Mouse (Mus musculus) kidney, embryonic 16.5 days (tissue): ENCODE results near the gene Klhl7. TPM values are rescaled to one million over a fixed set of nuclear protein-coding genes. Genes with fewer than 3 reads are reported as not detected.

Experiments
- ATAC-seq: fragments of 200-750 bp; cut with Nextera tagmentation; 2 replicates; pipeline ENCODE4 v1.8.0; 2017; ENCODE audit warnings: moderate TSS enrichment; ENCODE audit not compliant: low FRiP score, low TSS enrichment
- H3K27ac ChIP-seq: fragments of 300-500 bp; sonication (generic); 2 replicates; pipeline ENCODE4 v1.5.1; 2014; ENCODE audit warnings: low read length
- H3K27me3 ChIP-seq: fragments of 300-500 bp; sonication (generic); 2 replicates; pipeline ENCODE4 v1.6.1; 2014; ENCODE audit warnings: low read length, control low read depth, mixed read lengths; ENCODE audit not compliant: insufficient read depth
- H3K36me3 ChIP-seq: fragments of 300-500 bp; sonication (generic); 2 replicates; pipeline ENCODE4 v1.6.1; 2014; ENCODE audit warnings: low read length, control low read depth, mixed read lengths; ENCODE audit not compliant: insufficient read depth
- H3K4me1 ChIP-seq: fragments of 300-500 bp; sonication (generic); 2 replicates; pipeline ENCODE4 v1.6.1; 2014; ENCODE audit warnings: low read length, control low read depth, mixed read lengths; ENCODE audit not compliant: insufficient read depth
- H3K4me2 ChIP-seq: fragments of 300-500 bp; sonication (generic); replicated peaks from 2 replicates; pipeline ENCODE4 v1.6.1; 2014; ENCODE audit warnings: low read depth, low read length
- H3K4me3 ChIP-seq: fragments of 300-500 bp; sonication (generic); 2 replicates; pipeline ENCODE4 v1.5.1; 2014; ENCODE audit warnings: mild to moderate bottlenecking, low read length
- H3K9ac ChIP-seq: fragments of 300-500 bp; sonication (generic); replicated peaks from 2 replicates; pipeline ENCODE4 v1.6.1; 2014; ENCODE audit warnings: low read length
- H3K9me3 ChIP-seq: fragments of 300-500 bp; sonication (generic); 2 replicates; pipeline ENCODE4 v1.6.1; 2016; ENCODE audit warnings: low read length, control low read depth
- WGBS: fragments of 180-500 bp; shearing (Covaris S2); extraction: QIAGEN DNeasy Blood & Tissue Kit; methylation state at CpG from one replicate; pipeline ENCODE4 v1.1.7; 2014; 5-methylcytosine and 5-hydroxymethylcytosine counted together
- polyA plus RNA-seq: library from polyadenylated mRNA; unstranded; fragments of >200 nt; fragmentation: Nextera tagmentation; extraction: Ambion mirVana; gene quantifications from 2 replicates; pipeline ENCODE4 v1.2.1, GENCODE M21; 2015

Klhl7 gene
- polyA plus RNA-seq, 1 experiment from 2014 or later = 46.0 TPM

DNA sequence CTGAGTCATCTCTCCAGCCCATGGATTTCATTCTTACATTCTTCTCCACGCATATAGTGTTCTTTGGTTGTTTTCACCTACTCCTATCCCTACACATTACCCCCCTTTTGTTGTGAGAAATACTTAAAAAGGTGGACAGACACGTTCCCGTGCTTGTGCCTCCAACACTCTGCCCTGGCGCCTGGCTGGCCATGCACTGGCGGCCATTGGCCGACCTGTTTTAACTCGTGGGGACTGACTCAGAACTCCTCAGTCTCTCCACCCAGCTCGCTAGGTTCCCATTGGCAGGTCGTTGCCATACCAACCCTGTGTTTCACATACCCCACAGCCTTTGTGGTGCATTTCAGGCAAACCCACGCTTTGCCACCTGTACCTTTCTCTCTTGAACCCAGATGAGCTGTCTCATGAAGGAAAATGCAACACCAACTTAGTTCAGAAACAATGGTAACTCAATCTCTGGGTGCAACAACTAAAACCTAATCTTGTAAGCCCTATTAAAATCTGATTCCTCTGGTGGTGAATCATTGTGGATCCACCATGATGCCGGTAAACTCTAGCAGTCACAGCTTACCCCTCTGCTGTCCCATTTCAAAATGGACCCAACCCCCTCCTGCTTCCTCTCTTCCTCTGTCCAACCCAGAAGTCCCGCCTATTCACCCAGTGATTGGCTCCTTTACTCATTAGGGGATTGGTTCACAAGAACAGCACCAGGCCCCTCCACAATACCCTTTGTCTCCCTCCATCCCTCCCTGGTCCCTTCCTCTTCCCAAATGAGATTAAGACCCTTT is 11.9 kb downstream of the Klhl7 start:
- H3K27ac ChIP-seq = no peak overlapping the region
- no peak overlapping the region for H3K4me2 ChIP-seq
- no peak for ATAC-seq
- no peak overlapping the region for H3K9ac ChIP-seq
- H3K27me3 ChIP-seq = no peaks in the 10 kb centered on the region
- 85% methylated on average over 12 of the region's 12 CpGs for WGBS
- no peaks in the 10 kb centered on the region for H3K9me3 ChIP-seq
- no peaks in the 10 kb centered on the region for H3K4me1 ChIP-seq
- H3K36me3 ChIP-seq = no peaks in the 10 kb centered on the region
- H3K4me3 ChIP-seq = no peak overlapping the region

DNA sequence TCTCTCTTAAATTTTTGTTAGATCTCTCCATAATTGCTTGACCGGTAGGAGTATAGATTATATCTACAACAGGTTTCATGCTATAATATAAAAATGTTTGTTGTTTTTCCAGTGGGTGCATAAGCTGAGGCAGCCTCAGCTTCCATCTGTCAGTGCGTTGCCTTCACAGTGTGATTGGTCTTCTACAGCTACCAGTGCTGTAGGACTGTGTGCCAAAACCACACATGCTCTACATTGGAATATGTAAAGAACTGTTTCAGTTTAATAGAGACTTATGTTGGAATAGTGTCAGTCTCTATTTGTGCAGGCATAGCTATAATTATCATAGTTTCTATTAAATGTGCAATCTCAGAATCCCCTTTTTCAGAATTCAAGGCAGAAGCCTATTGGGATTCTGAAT is 21.8 kb downstream of the Klhl7 start:
- H3K4me1 ChIP-seq = no peaks in the 10 kb centered on the region
- H3K27ac ChIP-seq = no peak overlapping the region
- 95% methylated on average over 2 of the region's 2 CpGs for WGBS
- no peaks in the 10 kb centered on the region for H3K9me3 ChIP-seq
- H3K27me3 ChIP-seq = no peaks in the 10 kb centered on the region
- peaks cover 2% of the 10 kb centered on the region; the same call in 1 of the 2 replicates for H3K36me3 ChIP-seq
- no peak overlapping the region for H3K9ac ChIP-seq
- no peak for ATAC-seq
- no peak overlapping the region for H3K4me2 ChIP-seq
- H3K4me3 ChIP-seq = no peak overlapping the region

GRCm38 (mm10) chr5:24124175-24124574 is 23.8 kb downstream of the Klhl7 start:
- H3K27me3 ChIP-seq = no peaks in the 10 kb centered on the region
- 0 out of 2 replicates have a peak, but pooled peaks cover 4% of the 10 kb centered on the region for H3K36me3 ChIP-seq
- H3K4me3 ChIP-seq = no peak overlapping the region
- ATAC-seq = no peak
- H3K4me1 ChIP-seq = no peaks in the 10 kb centered on the region
- no peaks in the 10 kb centered on the region for H3K9me3 ChIP-seq
- H3K9ac ChIP-seq = no peak overlapping the region
- no peak overlapping the region for H3K27ac ChIP-seq
- no peak overlapping the region for H3K4me2 ChIP-seq
- 84% methylated on average over 1 of the region's 1 CpGs for WGBS

DNA sequence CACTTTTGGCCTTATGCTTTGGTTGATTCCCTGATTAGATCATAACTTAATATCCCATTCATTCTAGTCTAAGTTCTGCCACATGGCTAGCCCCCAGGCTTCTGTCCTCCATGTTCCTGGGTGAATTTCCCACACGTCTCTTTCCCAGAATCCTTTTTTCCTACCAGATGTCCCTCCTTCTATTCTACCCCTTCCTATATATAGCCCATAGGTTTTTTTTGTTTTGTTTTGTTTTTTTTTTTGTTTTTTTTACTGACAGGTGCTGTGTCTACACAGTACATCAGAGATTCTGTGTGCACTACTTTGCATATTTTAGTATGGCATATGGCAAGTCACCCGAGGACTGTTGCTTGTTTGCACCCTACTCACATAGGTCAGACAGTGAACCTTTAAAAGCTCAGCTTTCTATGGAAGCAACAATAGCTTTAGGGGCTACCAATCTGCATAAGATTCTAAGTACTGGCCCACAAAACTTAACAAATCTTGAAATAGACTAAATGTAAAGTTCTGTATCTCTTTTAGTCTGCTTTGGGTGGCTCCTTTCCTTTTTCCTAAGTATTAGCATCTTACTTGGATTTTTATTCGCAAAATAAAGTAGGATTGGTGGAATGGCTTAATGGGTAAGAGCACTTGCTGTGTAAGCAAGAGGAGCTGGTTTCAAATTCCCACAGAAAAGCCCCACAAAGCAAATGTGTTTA is 24.3 kb downstream of the Klhl7 start:
- ATAC-seq = no peak
- H3K9ac ChIP-seq = no peak overlapping the region
- H3K4me1 ChIP-seq = no peaks in the 10 kb centered on the region
- H3K4me3 ChIP-seq = no peak overlapping the region
- no peak overlapping the region for H3K27ac ChIP-seq
- H3K36me3 ChIP-seq = 0 out of 2 replicates have a peak, but pooled peaks cover 4% of the 10 kb centered on the region
- no peak overlapping the region for H3K4me2 ChIP-seq
- no peaks in the 10 kb centered on the region for H3K9me3 ChIP-seq
- 75% methylated on average over 3 of the region's 3 CpGs for WGBS
- H3K27me3 ChIP-seq = no peaks in the 10 kb centered on the region

GRCm38 (mm10) chr5:24125910-24126636 is 25.7 kb downstream of the Klhl7 start:
- H3K9ac ChIP-seq = no peak overlapping the region

DNA sequence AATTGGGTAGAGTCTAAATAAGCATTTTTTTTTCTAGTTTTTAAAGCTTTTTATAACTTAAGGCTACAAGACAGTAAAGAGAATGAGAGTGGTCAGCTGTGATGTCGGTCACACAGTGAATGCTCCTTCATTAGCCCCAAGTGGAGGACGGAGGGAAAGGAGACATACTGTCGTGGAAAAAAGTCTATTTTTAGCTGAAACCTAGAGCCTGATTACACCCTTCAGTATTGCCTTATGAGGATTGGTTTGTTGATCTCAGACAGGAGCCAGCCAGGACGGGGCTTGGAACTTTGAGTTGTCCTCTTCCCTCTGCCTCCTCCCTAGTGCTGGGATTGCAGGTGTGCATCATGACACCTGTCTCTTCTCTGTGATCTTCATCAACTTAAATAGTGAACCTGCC is 26.6 kb downstream of the Klhl7 start:
- Histone ChIP-seq H3K4me1 (no peaks in the 10 kb centered on the region), H3K9me3 (no peaks in the 10 kb centered on the region), H3K4me2 (no peak overlapping the region), H3K9ac (no peak overlapping the region), H3K27me3 (no peaks in the 10 kb centered on the region), H3K36me3 (0 out of 2 replicates have a peak, but pooled peaks cover 4% of the 10 kb centered on the region), H3K4me3 (no peak overlapping the region), H3K27ac (no peak overlapping the region)
- no peak for ATAC-seq
- 85% methylated on average over 4 of the region's 4 CpGs for WGBS

More at GRCm38 (mm10) chr5:24125910-24126636, 25.7 kb downstream of the Klhl7 start:
- no peak overlapping the region for H3K4me3 ChIP-seq
- 73% methylated on average over 1 of the region's 1 CpGs for WGBS
- H3K36me3 ChIP-seq = 0 out of 2 replicates have a peak, but pooled peaks cover 4% of the 10 kb centered on the region
- H3K9me3 ChIP-seq = no peaks in the 10 kb centered on the region
- H3K4me2 ChIP-seq = no peak overlapping the region
- H3K27me3 ChIP-seq = no peaks in the 10 kb centered on the region
- H3K27ac ChIP-seq = no peak overlapping the region
- no peaks in the 10 kb centered on the region for H3K4me1 ChIP-seq
- ATAC-seq = no peak

DNA sequence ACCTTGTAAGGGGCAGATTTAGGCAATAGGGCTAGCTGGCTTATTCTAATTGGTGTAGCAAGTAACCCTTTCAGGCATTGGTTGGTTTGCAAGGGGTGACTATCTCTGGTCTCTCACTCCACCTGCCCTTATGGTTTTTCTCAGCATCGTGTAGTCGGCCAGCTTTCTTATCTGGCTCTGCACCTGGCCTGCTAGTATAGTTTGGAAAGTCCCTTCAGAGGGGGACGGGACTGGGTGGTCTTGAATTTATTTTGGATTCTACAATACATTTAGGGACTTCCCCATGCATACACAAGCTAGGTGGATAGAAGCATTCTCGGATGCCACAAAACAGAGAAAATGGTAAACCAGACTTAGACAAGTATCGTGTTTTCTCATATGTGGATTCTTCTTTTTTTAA is 46.6 kb downstream of the Klhl7 start:
- ATAC-seq = no peak
- Histone ChIP-seq H3K4me3 (no peak overlapping the region), H3K27me3 (no peaks in the 10 kb centered on the region), H3K4me1 (no peaks in the 10 kb centered on the region), H3K36me3 (peaks cover 27% of the 10 kb centered on the region), H3K9ac (no peak overlapping the region), H3K4me2 (no peak overlapping the region), H3K27ac (no peak overlapping the region), H3K9me3 (no peaks in the 10 kb centered on the region)
- WGBS = 94% methylated on average over 5 of the region's 5 CpGs

DNA sequence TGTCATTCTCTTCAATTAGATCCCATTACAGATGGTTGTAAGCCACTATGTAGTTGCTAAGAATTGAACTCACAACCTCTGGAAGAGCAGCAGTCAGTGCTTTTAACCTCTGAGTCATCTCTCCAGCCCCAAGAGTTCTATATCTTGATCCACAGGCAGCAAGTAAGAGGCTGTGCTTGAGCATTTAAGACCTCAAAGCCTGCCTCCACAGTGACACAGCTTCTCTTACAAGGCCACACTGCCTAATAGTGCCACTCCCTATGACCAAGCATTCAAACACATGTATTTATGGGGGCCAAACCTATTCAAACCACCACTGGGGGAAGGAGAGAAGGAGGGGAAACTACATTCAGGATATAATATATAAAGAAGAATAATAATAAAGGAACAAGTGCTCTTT is 51.8 kb downstream of the Klhl7 start:
- Histone ChIP-seq H3K9me3 (no peaks in the 10 kb centered on the region), H3K4me3 (no peak overlapping the region), H3K9ac (no peak overlapping the region), H3K4me1 (no peaks in the 10 kb centered on the region), H3K4me2 (no peak overlapping the region), H3K27ac (no peak overlapping the region), H3K36me3 (peaks cover 13% of the 10 kb centered on the region; the same call in 1 of the 2 replicates), H3K27me3 (no peaks in the 10 kb centered on the region)
- no peak for ATAC-seq

GRCm38 (mm10) chr5:24156774-24157173 is 56.4 kb downstream of the Klhl7 start:
- no peaks in the 10 kb centered on the region for H3K9me3 ChIP-seq
- H3K4me3 ChIP-seq = no peak overlapping the region
- no peak overlapping the region for H3K4me2 ChIP-seq
- no peaks in the 10 kb centered on the region for H3K4me1 ChIP-seq
- H3K36me3 ChIP-seq = peaks cover 7% of the 10 kb centered on the region; the same call in 1 of the 2 replicates
- H3K27ac ChIP-seq = no peak overlapping the region
- H3K9ac ChIP-seq = no peak overlapping the region
- no peak for ATAC-seq
- no peaks in the 10 kb centered on the region for H3K27me3 ChIP-seq
- WGBS = 91% methylated on average over 6 of the region's 6 CpGs
